Mouse (Mus musculus) CH12F3 (cell line): ENCODE results near the gene Clptm1l.

Experiments
- in situ Hi-C: fragments of 300-500 bp; cut with MboI; formaldehyde crosslinking; loops from 2 replicates; pipeline ENCODE4 v1.14.3; 2020; ENCODE audit warnings: low sequenced_read_pairs

The Clptm1l gene

GRCm38 (mm10) chr13:73603522-73604155 lies at the start of gene Clptm1l:
Gene Clptm1l (plus strand): TSS chr13:73604006.
- in situ Hi-C loops = no loop called here

- in situ Hi-C loops = no loop called here
Measured at GRCm38 (mm10) chr13:73564201-73564600, 39.6 kb upstream of the Clptm1l start.

GRCm38 (mm10) chr13:73575051-73575450 lies 28.8 kb upstream of the Clptm1l start:
- in situ Hi-C loops = no loop called here

- in situ Hi-C loops = no loop called here
Measured at GRCm38 (mm10) chr13:73577277-73577676, 26.5 kb upstream of the Clptm1l start.

GRCm38 (mm10) chr13:73591488-73591887 lies 12.3 kb upstream of the Clptm1l start:
- in situ Hi-C loops = no loop called here

- in situ Hi-C loops = no loop called here
Measured at GRCm38 (mm10) chr13:73592546-73592945, 11.3 kb upstream of the Clptm1l start.

GRCm38 (mm10) chr13:73596276-73596675 lies 7.5 kb upstream of the Clptm1l start:
- in situ Hi-C loops = no loop called here

- in situ Hi-C loops = no loop called here
Measured at GRCm38 (mm10) chr13:73600217-73600616, 3.6 kb upstream of the Clptm1l start.

GRCm38 (mm10) chr13:73603046-73603445 lies 760 bp upstream of the Clptm1l start:
- in situ Hi-C loops = no loop called here

- in situ Hi-C loops = no loop called here
Measured at GRCm38 (mm10) chr13:73604156-73604957, 551 bp downstream of the Clptm1l start.

- in situ Hi-C loops = no loop called here
Measured at GRCm38 (mm10) chr13:73618406-73618805, 14.6 kb downstream of the Clptm1l start.

- in situ Hi-C loops = loop anchor here (10.0 kb wide), 1 partner anchor 116 kb away; no protein-coding TSS in a partner anchor
Measured at GRCm38 (mm10) chr13:73620637-73621036, 16.8 kb downstream of the Clptm1l start.

- in situ Hi-C loops = loop anchor here (10.0 kb wide), 1 partner anchor 122 kb away; no protein-coding TSS in a partner anchor
Measured at GRCm38 (mm10) chr13:73626410-73626744, 22.6 kb downstream of the Clptm1l start.

GRCm38 (mm10) chr13:73626745-73627549 lies 23.1 kb downstream of the Clptm1l start, which contains the start of gene Tert:
Gene Tert (plus strand): TSS chr13:73626911.
- in situ Hi-C loops = loop anchor here (10.0 kb wide), 1 partner anchor 122 kb away; no protein-coding TSS in a partner anchor

GRCm38 (mm10) chr13:73628586-73629113 lies 24.8 kb downstream of the Clptm1l start:
- in situ Hi-C loops = loop anchor here (10.0 kb wide), 1 partner anchor 124 kb away; no protein-coding TSS in a partner anchor

- in situ Hi-C loops = no loop called here
Measured at GRCm38 (mm10) chr13:73631837-73632236, 28.0 kb downstream of the Clptm1l start.

- in situ Hi-C loops = no loop called here
Measured at GRCm38 (mm10) chr13:73637826-73638225, 34.0 kb downstream of the Clptm1l start.

GRCm38 (mm10) chr13:73641296-73641695 lies 37.5 kb downstream of the Clptm1l start:
- in situ Hi-C loops = loop anchor here (10.0 kb wide), 1 partner anchor 54 kb away; no protein-coding TSS in a partner anchor

GRCm38 (mm10) chr13:73646397-73647087 lies 42.7 kb downstream of the Clptm1l start:
- in situ Hi-C loops = loop anchor here (10.0 kb wide), 1 partner anchor 48 kb away; no protein-coding TSS in a partner anchor

GRCm38 (mm10) chr13:73653266-73653665 lies 49.5 kb downstream of the Clptm1l start:
- in situ Hi-C loops = no loop called here
